Mouse (Mus musculus): ENCODE results near the gene Emd. TPM values are rescaled to one million over a fixed set of nuclear protein-coding genes. Genes with fewer than 3 reads are reported as not detected.

Gene Emd
- total RNA-seq (2023) = 10 to 100 TPM; 54.5 to 65.1 TPM

DNA sequence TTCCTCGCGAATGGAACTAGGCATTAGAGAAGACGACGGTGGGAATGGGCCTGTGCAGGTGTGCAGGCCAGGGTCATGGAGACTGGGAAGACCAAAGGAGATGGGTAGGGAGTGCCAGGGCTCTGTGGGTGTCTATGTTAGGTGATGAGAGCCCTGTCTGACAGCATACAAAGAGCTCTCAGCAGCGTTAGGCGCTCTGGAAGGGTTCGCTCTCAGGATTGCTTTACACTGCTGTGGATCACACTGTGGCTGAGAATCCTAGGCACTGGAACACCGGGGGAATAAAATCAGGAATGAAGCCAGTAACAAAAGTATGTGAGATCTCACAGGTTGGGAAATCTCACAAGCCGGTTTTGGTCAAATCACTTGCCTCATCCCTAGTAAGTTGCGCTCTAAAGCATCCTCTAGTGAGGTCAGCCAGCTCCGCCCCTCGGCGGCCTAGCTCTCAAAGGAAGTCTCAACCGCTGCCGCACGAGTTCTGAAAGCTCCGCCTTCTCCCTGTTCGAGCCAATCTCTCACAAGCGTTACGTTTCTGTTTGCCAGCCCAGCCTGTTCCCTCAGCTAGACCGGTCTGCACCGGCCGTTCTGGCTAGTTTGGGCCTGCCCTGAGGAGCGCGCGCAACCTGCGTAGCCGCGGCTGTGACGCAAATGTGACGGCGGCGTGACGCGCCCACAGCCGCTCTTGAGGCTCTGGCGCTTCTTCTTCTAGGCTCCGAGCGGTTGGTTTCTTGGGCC, at the start of gene Emd:
Emd (plus strand) TSS at position 535 of the 735 bp plus-strand sequence.

DNA sequence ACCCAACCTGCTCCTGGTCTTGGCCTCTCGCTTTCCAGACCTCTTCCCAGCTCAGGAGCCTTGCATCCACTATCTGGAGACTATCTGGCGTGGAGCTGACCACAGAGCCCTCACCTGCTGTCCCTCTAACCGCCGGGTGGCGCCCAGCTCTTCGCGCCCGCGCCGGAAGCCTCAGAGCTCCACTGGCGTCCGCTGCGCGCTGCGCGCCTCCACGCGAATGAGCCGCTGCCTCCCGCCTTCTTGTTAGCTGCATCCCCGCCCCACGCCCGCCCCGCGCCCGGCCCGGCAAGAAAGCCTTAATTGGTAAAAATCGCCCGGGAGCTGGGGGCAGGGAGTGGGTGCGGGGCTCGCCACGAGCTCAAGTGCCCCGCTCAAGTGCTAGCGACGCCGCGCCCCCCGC, 4.9 kb upstream of the Emd start, which contains the start of gene Flna:
Flna (minus strand) TSS at position 206 of the 400 bp plus-strand sequence.

DNA sequence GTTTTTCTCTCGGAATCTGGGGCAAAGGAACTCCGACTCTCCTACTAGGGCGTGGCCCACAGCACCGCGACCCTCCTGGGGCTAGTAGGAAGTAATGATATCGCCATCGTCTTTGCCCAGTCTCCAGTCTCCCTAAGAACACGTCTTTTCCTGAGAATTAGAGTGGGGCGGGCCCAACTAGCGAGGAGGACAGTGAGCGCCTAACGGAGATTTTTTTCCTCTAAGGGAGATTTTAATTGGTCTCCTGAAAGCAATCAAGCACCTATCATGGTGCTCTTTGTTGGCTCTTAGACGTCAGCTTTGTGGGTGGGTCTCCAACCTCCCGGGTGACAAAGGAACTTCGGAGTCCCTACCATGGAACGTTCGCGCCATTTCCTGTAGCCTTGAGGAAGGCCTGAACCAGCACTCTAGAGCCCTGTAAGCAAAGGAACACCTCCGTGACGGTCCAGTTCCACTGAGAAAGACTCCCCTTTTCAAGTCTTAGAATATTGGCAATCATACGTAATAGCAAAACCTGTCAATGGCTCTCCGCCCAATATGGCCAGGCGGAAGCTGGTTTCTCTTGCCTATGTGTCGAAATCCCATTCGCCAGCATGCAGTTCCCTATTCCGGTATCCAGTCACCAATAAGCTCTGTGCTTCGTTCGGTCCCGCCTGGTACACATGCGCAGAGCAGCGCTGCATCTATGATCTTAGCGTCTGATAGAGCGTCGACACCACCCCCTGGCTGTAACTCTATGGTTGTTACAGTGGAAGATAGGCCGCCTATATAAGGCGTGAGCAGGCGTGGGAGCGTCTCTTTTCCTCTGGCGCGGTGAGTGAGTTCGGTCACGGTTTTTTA, 15.8 kb downstream of the Emd start, which contains the start of gene Rpl10:
Rpl10 (plus strand) TSS at position 751 of the 840 bp plus-strand sequence.

GRCm38 (mm10) chrX:74281732-74282394, 27.4 kb downstream of the Emd start, which contains the start of the genes Taz and Dnase1l1:
TSS of gene Taz (plus strand) at chrX:74281912.
TSS of gene Dnase1l1 (minus strand) at chrX:74282337.

DNA sequence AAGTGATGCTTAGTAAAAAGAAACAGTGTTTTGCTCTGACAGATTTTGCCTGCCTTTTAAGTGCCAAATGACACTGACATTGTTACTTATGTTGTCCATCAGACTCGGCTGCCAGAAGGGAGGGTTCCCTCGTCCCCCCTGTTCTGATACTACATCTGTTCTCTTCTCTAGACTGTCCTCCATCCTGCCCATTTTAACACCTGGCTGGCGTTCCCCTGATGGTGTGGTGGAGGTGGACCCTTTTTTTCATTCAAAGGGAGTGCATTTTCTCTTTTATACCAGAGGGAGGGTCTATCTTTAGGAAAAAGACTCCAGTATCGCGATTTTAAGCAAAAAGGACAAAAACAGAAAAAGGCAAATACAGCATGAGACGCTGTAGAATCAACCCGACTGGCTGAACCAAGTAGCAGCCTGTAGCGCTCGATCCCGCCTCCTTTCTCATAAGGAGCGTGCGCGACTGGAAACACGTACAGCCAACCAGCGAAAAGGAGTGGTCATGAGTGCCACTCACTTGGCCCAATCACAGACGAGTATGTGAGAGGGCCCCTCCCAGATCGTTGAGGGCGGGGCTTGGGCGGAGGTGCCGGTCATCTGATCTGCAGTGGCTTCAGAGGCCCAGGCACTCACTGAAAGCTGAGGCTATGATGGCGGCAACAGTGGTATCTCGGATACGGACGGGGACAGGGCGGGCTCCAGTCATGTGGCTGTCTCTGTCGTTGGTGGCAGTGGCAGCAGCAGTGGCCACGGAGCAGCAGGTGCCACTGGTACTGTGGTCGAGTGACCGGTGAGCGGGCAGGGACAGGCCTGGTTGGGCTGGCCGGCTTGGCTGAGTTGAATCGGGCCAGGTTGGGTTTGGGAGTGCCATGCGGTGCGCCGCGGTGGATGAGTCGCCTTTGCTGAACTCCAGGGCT, 42.3 kb downstream of the Emd start, which contains the start of gene Atp6ap1:
Atp6ap1 (plus strand) TSS at position 560 of the 911 bp plus-strand sequence.

DNA sequence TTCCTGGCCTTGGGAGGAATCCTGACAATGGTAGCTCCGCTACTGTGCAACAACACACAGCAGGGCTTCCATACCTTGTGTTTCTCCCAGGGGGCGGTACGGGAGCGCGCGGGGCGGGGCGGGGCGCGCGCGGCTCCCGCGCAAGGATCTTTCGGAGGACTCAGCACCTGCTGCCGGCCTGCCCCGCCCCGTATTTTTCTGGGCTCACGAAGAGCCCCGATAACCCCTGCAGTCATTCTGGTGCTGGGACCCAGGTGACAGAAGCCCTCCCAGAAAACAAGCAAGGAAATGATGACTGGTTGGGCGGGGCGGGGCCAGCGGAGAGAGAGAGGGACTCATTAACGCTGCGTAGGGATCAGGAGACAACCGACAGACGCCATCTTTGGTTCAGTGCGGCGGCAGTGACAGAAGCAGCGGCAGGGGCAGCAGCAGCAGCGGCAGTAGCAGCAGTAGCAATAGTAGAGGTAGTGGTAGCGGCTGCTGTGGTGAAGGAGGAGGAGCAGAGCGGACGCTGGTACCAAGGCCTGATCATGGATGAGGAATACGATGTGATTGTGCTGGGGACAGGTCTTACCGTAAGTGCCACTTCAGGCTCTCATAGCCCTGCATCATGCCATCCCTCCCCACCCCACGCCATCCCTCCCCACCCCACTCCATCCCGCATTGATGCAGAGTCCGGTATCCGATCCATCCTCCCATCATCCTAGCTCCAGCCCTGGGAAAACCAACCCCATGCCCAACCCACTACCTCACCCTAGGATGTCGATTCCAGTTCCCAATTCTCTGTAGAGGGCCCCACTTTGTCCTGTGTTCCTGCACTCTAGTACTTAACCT, 50.6 kb downstream of the Emd start, which contains the start of gene Gdi1:
Gdi1 (plus strand) TSS at position 132 of the 834 bp plus-strand sequence.

Other genes starting within 250 kb of the Emd start
- 10 to 100 TPM; 68.9 to 70.8 TPM for gene Irak1, start 230.8 kb upstream of the Emd start, total RNA-seq (2023)
- gene Opn1mw, start 127.2 kb upstream of the Emd start, total RNA-seq (2023) = not detected
- gene Mecp2, start 119.3 kb upstream of the Emd start, total RNA-seq (2023) = 10 to 100 TPM; 22.9 to 29.2 TPM
- gene Tex28, start 86.8 kb upstream of the Emd start, total RNA-seq (2023) = not detected
- gene Tktl1, start 77.4 kb upstream of the Emd start, total RNA-seq (2023) = under 1 TPM in 1 of 2 experiments, not detected in 1; 0.13 TPM
- 1,000 to 10,000 TPM; 1,510 to 1,605 TPM for gene Flna, start 4.9 kb upstream of the Emd start, total RNA-seq (2023)
- 100 to 1,000 TPM; 403 to 503 TPM for gene Rpl10, start 16.1 kb downstream of the Emd start, total RNA-seq (2023)
- gene Taz, start 27.2 kb downstream of the Emd start, total RNA-seq (2023) = 10 to 100 TPM; 41.3 to 46.0 TPM
- 10 to 100 TPM; 40.6 to 41.7 TPM for gene Dnase1l1, start 27.6 kb downstream of the Emd start, total RNA-seq (2023)
- 100 to 1,000 TPM; 178 to 188 TPM for gene Atp6ap1, start 42.4 kb downstream of the Emd start, total RNA-seq (2023)
- 100 to 1,000 TPM; 233 to 246 TPM for gene Gdi1, start 50.3 kb downstream of the Emd start, total RNA-seq (2023)
- gene Fam50a, start 58.3 kb downstream of the Emd start, total RNA-seq (2023) = 10 to 100 TPM; 37.9 to 43.4 TPM
- gene Plxna3, start 74.4 kb downstream of the Emd start, total RNA-seq (2023) = 1 to 10 TPM in 1 of 2 experiments, under 1 TPM in 1; 0.20 to 1.6 TPM
- gene Lage3, start 98.9 kb downstream of the Emd start, total RNA-seq (2023) = 10 to 100 TPM; 23.3 to 27.5 TPM
- gene Ubl4a, start 118.5 kb downstream of the Emd start, total RNA-seq (2023) = 10 to 100 TPM; 24.7 to 31.6 TPM
- gene Slc10a3, start 118.7 kb downstream of the Emd start, total RNA-seq (2023) = 10 to 100 TPM; 14.6 to 16.5 TPM
- 10 to 100 TPM in 1 of 2 experiments, 1 to 10 TPM in 1; 9.9 to 11.0 TPM for gene Fam3a, start 138.6 kb downstream of the Emd start, total RNA-seq (2023)
- gene Ikbkg, start 138.6 kb downstream of the Emd start, total RNA-seq (2023) = 10 to 100 TPM; 32.5 to 40.3 TPM
- gene G6pdx, start 174.5 kb downstream of the Emd start, total RNA-seq (2023) = 100 to 1,000 TPM; 372 to 428 TPM
- gene Gm6880, start 226.7 kb downstream of the Emd start, total RNA-seq (2023) = not detected

All from neutrophil, adult 83 days (primary cell).